ENCODE assay signal across 29 mouse cellular contexts in genomic region chr4:40982486-40982885, GRCm38 (mm10). TPM values are rescaled to one million over a fixed set of nuclear protein-coding genes. Genes with fewer than 3 reads are reported as not detected.
DNase-seq lines count a peak whose midpoint lies in the region; ATAC-seq and TF ChIP-seq lines count a peak whose summit lies in the region.
"Had no signal": no experiment of that assay in that cellular context is flagged by ENCODE, and none has a peak within 500 bp of the region (broad histone marks: within the 10 kb centered on the region; RNA-seq: fewer than 3 reads in every experiment).

No protein-coding gene starts in this region.

- no peak overlapping the region for H3K27ac ChIP-seq in embryonic facial prominence, embryonic 14.5 days (replicated peaks; ENCODE audit: low read depth, low read length)
- no peak overlapping the region for H3K27ac ChIP-seq in embryonic facial prominence, embryonic 10.5 days (replicated peaks)
- peak overlapping the region; percentile 32; the same call in 1 of the 2 replicates for H3K27ac ChIP-seq in testis, adult 2 months (ENCODE audit: control insufficient read depth, insufficient read depth, low read depth, low read length)
- 0 out of 2 replicates have a peak overlapping the region, but pooled peaks have one; percentile 1 for H3K27ac ChIP-seq in embryonic fibroblast, embryonic 13.5 days (ENCODE audit: insufficient read depth, low read length)
- H3K27ac ChIP-seq: embryonic facial prominence, embryonic 13.5 days; heart, embryonic 15.5 days; hindbrain, embryonic 10.5 days; hindbrain, embryonic 13.5 days; intestine, embryonic 15.5 days had no signal

- H3K27me3 ChIP-seq in embryonic facial prominence, embryonic 14.5 days (replicated peaks; ENCODE audit: control insufficient read depth, insufficient read depth, low read length) = no peaks in the 10 kb centered on the region
- no peaks in the 10 kb centered on the region for H3K27me3 ChIP-seq in embryonic facial prominence, embryonic 10.5 days (replicated peaks; ENCODE audit: low read depth, poor library complexity, severe bottlenecking)
- H3K27me3 ChIP-seq in testis, adult 2 months (ENCODE audit: control insufficient read depth, insufficient read depth, low read length) = no peaks in the 10 kb centered on the region
- H3K27me3 ChIP-seq: CH12.LX; embryonic facial prominence, embryonic 13.5 days; heart, embryonic 12.5 days; heart, embryonic 15.5 days; hindbrain, embryonic 13.5 days; intestine, embryonic 15.5 days had no signal

- peak overlapping the region; percentile 19; the same call in 1 of the 2 replicates for H3K9ac ChIP-seq in embryonic facial prominence, embryonic 14.5 days (ENCODE audit: low read depth, low read length)
- H3K9ac ChIP-seq: embryonic facial prominence, embryonic 13.5 days; forebrain, postnatal 0 days; heart, embryonic 12.5 days; heart, embryonic 15.5 days; hindbrain, embryonic 13.5 days; intestine, embryonic 15.5 days had no signal

- peaks cover 96% of the 10 kb centered on the region for H3K36me3 ChIP-seq in embryonic facial prominence, embryonic 14.5 days (ENCODE audit: control insufficient read depth, insufficient read depth, low read length)
- peaks cover 99% of the 10 kb centered on the region for H3K36me3 ChIP-seq in embryonic facial prominence, embryonic 10.5 days (replicated peaks)
- peaks cover 2% of the 10 kb centered on the region for H3K36me3 ChIP-seq in testis, adult 2 months (ENCODE audit: control insufficient read depth, insufficient read depth, low read length)

- TF ChIP-seq CTCF in testis, adult 2 months (IDR thresholded peaks at IDR 0.05; ENCODE audit: control insufficient read depth, insufficient read depth, insufficient replicate concordance, low read depth, low read length) = no peak
- TF ChIP-seq CTCF in embryonic fibroblast, embryonic 13.5 days (IDR thresholded peaks at IDR 0.05; ENCODE audit: borderline replicate concordance, insufficient read depth, low read length) = no peak

- DNase-seq in embryonic facial prominence, embryonic 14.5 days (ENCODE audit: low spot score) = no peak
- DNase-seq in embryonic facial prominence, embryonic 10.5 days (ENCODE audit: low spot score) = no peak
- DNase-seq in testis, postnatal 14 days (ENCODE audit: low spot score) = no peak
- DNase-seq in thymus, postnatal 4 days = no peak
- no peak for DNase-seq in layer of hippocampus, postnatal 10 days (ENCODE audit: low spot score in 2 of 2)
- no peak for DNase-seq in kidney, postnatal 4 days
- DNase-seq: adrenal gland, postnatal 10 days; adrenal gland, postnatal 36 days; B cell, adult 2 months; cerebellum, adult 2 months; cerebellum, adult 9-11 months; cerebellum, postnatal 25 days; forebrain, postnatal 0 days; gastrocnemius, postnatal 36 days; heart, postnatal 10 days; heart, postnatal 36 days had no signal

- H3K4me2 ChIP-seq in embryonic facial prominence, embryonic 14.5 days (ENCODE audit: low read depth, low read length) = no peak overlapping the region
- H3K4me2 ChIP-seq: embryonic facial prominence, embryonic 13.5 days; heart, embryonic 12.5 days; heart, embryonic 15.5 days; hindbrain, embryonic 13.5 days; intestine, embryonic 15.5 days had no signal

- 68% methylated on average over 3 of the region's 3 CpGs for whole genome bisulfite sequencing in embryonic facial prominence, embryonic 14.5 days
- 80% methylated on average over 3 of the region's 3 CpGs for WGBS in embryonic facial prominence, embryonic 10.5 days

- H3K4me1 ChIP-seq in embryonic facial prominence, embryonic 14.5 days (ENCODE audit: control insufficient read depth, insufficient read depth, low read length) = no peaks in the 10 kb centered on the region
- H3K4me1 ChIP-seq in embryonic facial prominence, embryonic 10.5 days = no peaks in the 10 kb centered on the region
- no peaks in the 10 kb centered on the region for H3K4me1 ChIP-seq in testis, adult 2 months (ENCODE audit: control insufficient read depth, insufficient read depth, low read length)
- H3K4me1 ChIP-seq in embryonic fibroblast, embryonic 13.5 days (ENCODE audit: control insufficient read depth, insufficient read depth, low read length) = peaks cover 4% of the 10 kb centered on the region
- H3K4me1 ChIP-seq: embryonic facial prominence, embryonic 13.5 days; hindbrain, embryonic 10.5 days; hindbrain, embryonic 13.5 days; intestine, embryonic 15.5 days had no signal

- no peak for TF ChIP-seq POLR2A in testis, adult 2 months (IDR thresholded peaks at IDR 0.05; ENCODE audit: control insufficient read depth, low read depth, low read length)
- TF ChIP-seq POLR2A in embryonic fibroblast, embryonic 13.5 days (IDR thresholded peaks at IDR 0.05; ENCODE audit: low read depth, low read length) = no peak

- ATAC-seq in embryonic facial prominence, embryonic 14.5 days (ENCODE audit: low read depth) = no peak
- ATAC-seq: activated CD4-positive, CD25-positive, alpha-beta regulatory T cell, adult 4 months; forebrain, embryonic 14.5 days; forebrain, postnatal 0 days; hindbrain, embryonic 16.5 days; intestine, embryonic 15.5 days had no signal

- no peaks in the 10 kb centered on the region for H3K9me3 ChIP-seq in embryonic facial prominence, embryonic 14.5 days (ENCODE audit: control insufficient read depth, low read length)
- H3K9me3 ChIP-seq in embryonic facial prominence, embryonic 10.5 days = no peaks in the 10 kb centered on the region
- H3K9me3 ChIP-seq: embryonic facial prominence, embryonic 13.5 days; G1E; heart, embryonic 12.5 days; heart, embryonic 15.5 days; hindbrain, embryonic 10.5 days; hindbrain, embryonic 13.5 days; intestine, embryonic 15.5 days had no signal

- H3K4me3 ChIP-seq in embryonic facial prominence, embryonic 14.5 days (ENCODE audit: low read depth, low read length) = no peak overlapping the region
- no peak overlapping the region for H3K4me3 ChIP-seq in embryonic facial prominence, embryonic 10.5 days
- H3K4me3 ChIP-seq in testis, adult 2 months (ENCODE audit: control insufficient read depth, low read depth, low read length) = no peak overlapping the region
- H3K4me3 ChIP-seq in embryonic fibroblast, embryonic 13.5 days (ENCODE audit: insufficient read depth, low read length) = no peak overlapping the region
- H3K4me3 ChIP-seq: embryonic facial prominence, embryonic 13.5 days; heart, embryonic 12.5 days; heart, embryonic 15.5 days; hindbrain, embryonic 10.5 days; hindbrain, embryonic 13.5 days; intestine, embryonic 15.5 days had no signal

RNA-seq across cellular contexts. Expression of gene Nfx1, which starts 11.8 kb away (rescaled TPM):
- polyA plus RNA-seq in embryonic facial prominence, embryonic 14.5 days (2014; fragmentation: Nextera tagmentation; extraction: Ambion mirVana) = 78.4 and 85.0 TPM in 2 replicates
- polyA plus RNA-seq in embryonic facial prominence, embryonic 10.5 days (2016; fragmentation: Nextera tagmentation; extraction: Ambion mirVana) = 101 and 103 TPM in 2 replicates
- polyA plus RNA-seq in testis, adult 2 months (2012; rRNA removed) = 28.2 and 29.5 TPM in 2 replicates
- polyA plus RNA-seq in embryonic fibroblast, embryonic 13.5 days (2011; ENCODE audit: insufficient read length, low read depth, missing spikeins) = 57.7 and 70.6 TPM in 2 replicates
- total RNA-seq in layer of hippocampus, postnatal 10 days (2021) = 10 to 100 TPM; 61.5 to 64.2 TPM

RNA-seq across cellular contexts. Expression of gene Chmp5, which starts 34.3 kb away (rescaled TPM):
- 103 TPM in 2 replicates for polyA plus RNA-seq in embryonic facial prominence, embryonic 14.5 days (2014; fragmentation: Nextera tagmentation; extraction: Ambion mirVana)
- 91.0 and 93.4 TPM in 2 replicates for polyA plus RNA-seq in embryonic facial prominence, embryonic 10.5 days (2016; fragmentation: Nextera tagmentation; extraction: Ambion mirVana)
- polyA plus RNA-seq in testis, adult 2 months (2012; rRNA removed) = 18.0 and 19.0 TPM in 2 replicates
- 118 TPM in 2 replicates for polyA plus RNA-seq in embryonic fibroblast, embryonic 13.5 days (2011; ENCODE audit: insufficient read length, low read depth, missing spikeins)
- 10 to 100 TPM; 71.9 to 75.3 TPM for total RNA-seq in layer of hippocampus, postnatal 10 days (2021)

RNA-seq across cellular contexts. Expression of gene Bag1, which starts 34.4 kb away (rescaled TPM):
- 232 and 240 TPM in 2 replicates for polyA plus RNA-seq in embryonic facial prominence, embryonic 14.5 days (2014; fragmentation: Nextera tagmentation; extraction: Ambion mirVana)
- polyA plus RNA-seq in embryonic facial prominence, embryonic 10.5 days (2016; fragmentation: Nextera tagmentation; extraction: Ambion mirVana) = 210 and 219 TPM in 2 replicates
- polyA plus RNA-seq in testis, adult 2 months (2012; rRNA removed) = 229 and 254 TPM in 2 replicates
- polyA plus RNA-seq in embryonic fibroblast, embryonic 13.5 days (2011; ENCODE audit: insufficient read length, low read depth, missing spikeins) = 134 and 147 TPM in 2 replicates
- 100 to 1,000 TPM; 163 to 170 TPM for total RNA-seq in layer of hippocampus, postnatal 10 days (2021)

Comparison
In these comparisons a context has a peak if more than half of its experiments do, and no peak if none do; other contexts are left out.
1. H3K27ac ChIP-seq: peak in testis, adult 2 months (single experiment) and embryonic fibroblast, embryonic 13.5 days (single experiment); none in embryonic facial prominence, embryonic 14.5 days (single experiment) and embryonic facial prominence, embryonic 10.5 days (single experiment).